Mouse (Mus musculus) monocyte, adult 5-6 weeks (primary cell): Measurements from ENCODE around the gene Rnase4. TPM values are rescaled to one million over a fixed set of nuclear protein-coding genes. Genes with fewer than 3 reads are reported as not detected.

Experiments
- ATAC-seq: fragments of 153-309, 156-312 bp; replicated peaks from 2 replicates; pipeline ENCODE4 v1.8.0; 2017; ENCODE audit warnings: mild to moderate bottlenecking; ENCODE audit not compliant: low TSS enrichment, insufficient number of reproducible peaks, severe bottlenecking, poor library complexity, low FRiP score
- total RNA-seq: library from RNA; stranded (forward); fragments of 200-1000, 200-491, 200-594 nt; gene quantifications from 3 replicates; pipeline ENCODE4 v1.2.3, GENCODE M21; 2017

The Rnase4 gene
- total RNA-seq, 1 experiment from 2014 or later = 14.1 TPM

- no peak for ATAC-seq
These were observed 59.4 kb downstream of the Rnase4 start for GRCm38 (mm10) chr14:51150206-51150831.

GRCm38 (mm10) chr14:51152249-51152870, 61.5 kb downstream of the Rnase4 start:
- ATAC-seq = no peak

Other genes starting within 250 kb of the Rnase4 start
- 60.9 to 144 TPM (median 125 TPM) in 3 replicates for gene Tep1, start 220.5 kb upstream of the Rnase4 start, total RNA-seq
- not detected in 3 replicates for gene Klhl33, start 193.6 kb upstream of the Rnase4 start, total RNA-seq
- 51.7 to 66.4 TPM (median 58.2 TPM) in 3 replicates for gene Osgep, start 166.2 kb upstream of the Rnase4 start, total RNA-seq
- 8.5 to 22.9 TPM (median 11.7 TPM) in 3 replicates for gene Apex1, start 166.1 kb upstream of the Rnase4 start, total RNA-seq
- 34.7 to 50.0 TPM (median 44.9 TPM) in 3 replicates for gene Pip4p1, start 160.2 kb upstream of the Rnase4 start, total RNA-seq
- 61.9 to 69.4 TPM (median 68.2 TPM) in 3 replicates for gene Pnp, start 160.0 kb upstream of the Rnase4 start, total RNA-seq
- gene Gm49342, start 146.6 kb upstream of the Rnase4 start, total RNA-seq = 8.7 to 29.0 TPM (median 10.8 TPM) in 3 replicates
- 1.9 to 3.0 TPM (median 1.9 TPM) in 3 replicates for gene Pnp2, start 135.1 kb upstream of the Rnase4 start, total RNA-seq
- gene Rnase10, start 83.3 kb upstream of the Rnase4 start, total RNA-seq = not detected in 3 replicates
- gene Rnase9, start 49.2 kb upstream of the Rnase4 start, total RNA-seq = not detected in 3 replicates
- not detected in 3 replicates for gene Rnase11, start 40.9 kb upstream of the Rnase4 start, total RNA-seq
- 1.1 TPM in 1 of 3 replicates, not detected in the others for gene Rnase12, start 33.4 kb upstream of the Rnase4 start, total RNA-seq
- gene Olfr750, start 16.6 kb upstream of the Rnase4 start, total RNA-seq = not detected in 3 replicates
- 0.75 to 1.2 TPM in 2 of 3 replicates, not detected in the other for gene Ang, start 73 bp downstream of the Rnase4 start, total RNA-seq
- gene Eddm3b, start 23.3 kb downstream of the Rnase4 start, total RNA-seq = not detected in 3 replicates
- 198 to 426 TPM (median 345 TPM) in 3 replicates for gene Rnase6, start 32.8 kb downstream of the Rnase4 start, total RNA-seq
- not detected in 3 replicates for gene Rnase1, start 55.7 kb downstream of the Rnase4 start, total RNA-seq
- not detected in 3 replicates for gene Rnase2b, start 71.2 kb downstream of the Rnase4 start, total RNA-seq
- not detected in 3 replicates for gene Ang2, start 108.1 kb downstream of the Rnase4 start, total RNA-seq
- gene Ear14, start 112.3 kb downstream of the Rnase4 start, total RNA-seq = not detected in 3 replicates
- gene Rnase2a, start 165.0 kb downstream of the Rnase4 start, total RNA-seq = not detected in 3 replicates